Mouse (Mus musculus) lung, postnatal 0 days (tissue): Measurements from ENCODE around the gene Sdsl. TPM values are rescaled to one million over a fixed set of nuclear protein-coding genes. Genes with fewer than 3 reads are reported as not detected.

Experiments used
- ATAC-seq: fragments of 200-750 bp; cut with Nextera tagmentation; 2 replicates; pipeline ENCODE4 v1.8.0; 2017; ENCODE audit warnings: moderate library complexity
- DNase-seq: peaks from one replicate; pipeline ENCODE4 v3.0.0-alpha.2; 2016; ENCODE audit warnings: low spot score
- H3K27ac ChIP-seq: fragments of 300-500 bp; sonication (generic); 2 replicates; pipeline ENCODE4 v1.5.1; 2014; ENCODE audit warnings: antibody characterized with exemption, mild to moderate bottlenecking, low read length, mixed read lengths
- H3K27me3 ChIP-seq: fragments of 300-500 bp; sonication (generic); replicated peaks from 2 replicates; pipeline ENCODE4 v1.6.1; 2014; ENCODE audit warnings: low read length, mixed read lengths; ENCODE audit not compliant: insufficient read depth
- H3K36me3 ChIP-seq: fragments of 300-500 bp; sonication (generic); 2 replicates; pipeline ENCODE4 v1.6.1; 2014; ENCODE audit warnings: low read length, mixed read lengths; ENCODE audit not compliant: insufficient read depth
- H3K4me1 ChIP-seq: fragments of 300-500 bp; sonication (generic); 2 replicates; pipeline ENCODE4 v1.6.1; 2014; ENCODE audit warnings: antibody characterized with exemption, low read depth, low read length, mixed read lengths; ENCODE audit not compliant: insufficient read depth
- H3K4me2 ChIP-seq: fragments of 300-500 bp; sonication (generic); replicated peaks from 2 replicates; pipeline ENCODE4 v1.6.1; 2014; ENCODE audit warnings: low read depth, mild to moderate bottlenecking, low read length, moderate library complexity, mixed read lengths
- H3K4me3 ChIP-seq: fragments of 300-500 bp; sonication (generic); 2 replicates; pipeline ENCODE4 v1.5.1; 2014; ENCODE audit warnings: low read depth, low read length
- H3K9ac ChIP-seq: fragments of 300-500 bp; sonication (generic); replicated peaks from 2 replicates; pipeline ENCODE4 v1.6.1; 2014; ENCODE audit warnings: low read depth, mild to moderate bottlenecking
- H3K9me3 ChIP-seq: fragments of 300-500 bp; sonication (generic); 2 replicates; pipeline ENCODE4 v1.6.1; 2016; ENCODE audit warnings: low read length, mixed read lengths
- CTCF ChIP-seq: IDR thresholded peaks from 2 replicates; pipeline ENCODE4 v1.5.1; 2016; ENCODE audit warnings: antibody characterized with exemption, mild to moderate bottlenecking
- EP300 ChIP-seq: IDR thresholded peaks from 2 replicates; pipeline ENCODE4 v1.6.1; 2016; ENCODE audit warnings: antibody characterized with exemption, mild to moderate bottlenecking, control low read depth
- WGBS: fragments of 180-500 bp; shearing (Covaris S2); extraction: QIAGEN DNeasy Blood & Tissue Kit; methylation state at CpG from one replicate; pipeline ENCODE4 v1.1.7; 2014; 5-methylcytosine and 5-hydroxymethylcytosine counted together
- polyA plus RNA-seq: library from polyadenylated mRNA; unstranded; fragments of >200 nt; fragmentation: Nextera tagmentation; extraction: Ambion mirVana; gene quantifications from 2 replicates; pipeline ENCODE4 v1.2.1, GENCODE M21; 2015

Sdsl gene
- polyA plus RNA-seq, 1 experiment from 2014 or later: 1.7 TPM

DNA sequence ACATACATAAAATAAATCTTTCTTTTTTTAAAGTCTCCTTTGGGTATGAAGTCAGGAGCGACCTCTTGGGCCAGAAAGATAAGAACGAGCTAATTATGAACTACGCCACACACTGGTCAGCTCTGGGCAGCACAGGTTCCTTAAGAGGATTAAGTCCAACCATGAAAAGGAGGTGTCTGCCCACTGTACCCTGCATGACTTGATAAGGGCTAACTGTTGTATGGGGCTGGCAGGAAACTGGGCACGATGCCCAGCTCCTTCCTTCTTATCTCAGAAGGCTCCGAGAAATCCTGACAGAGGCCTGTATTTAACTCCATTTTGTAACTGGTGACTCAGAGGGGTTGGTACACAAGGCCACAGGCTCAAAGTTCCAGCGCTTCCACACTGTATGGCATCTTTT is 6.8 kb downstream of the Sdsl start:
- 50% methylated on average over 6 of the region's 6 CpGs for WGBS
- ATAC-seq (peak; percentile 73), DNase-seq (peak; percentile 48)
- Histone ChIP-seq H3K27ac (no peak overlapping the region), H3K27me3 (no peaks in the 10 kb centered on the region), H3K9ac (no peak overlapping the region), H3K4me1 (no peaks in the 10 kb centered on the region), H3K4me2 (no peak overlapping the region), H3K36me3 (no peaks in the 10 kb centered on the region), H3K9me3 (0 out of 2 replicates have a peak, but pooled peaks cover 2% of the 10 kb centered on the region), H3K4me3 (no peak overlapping the region)
- TF ChIP-seq CTCF: no peak
- no peak for TF ChIP-seq EP300

DNA sequence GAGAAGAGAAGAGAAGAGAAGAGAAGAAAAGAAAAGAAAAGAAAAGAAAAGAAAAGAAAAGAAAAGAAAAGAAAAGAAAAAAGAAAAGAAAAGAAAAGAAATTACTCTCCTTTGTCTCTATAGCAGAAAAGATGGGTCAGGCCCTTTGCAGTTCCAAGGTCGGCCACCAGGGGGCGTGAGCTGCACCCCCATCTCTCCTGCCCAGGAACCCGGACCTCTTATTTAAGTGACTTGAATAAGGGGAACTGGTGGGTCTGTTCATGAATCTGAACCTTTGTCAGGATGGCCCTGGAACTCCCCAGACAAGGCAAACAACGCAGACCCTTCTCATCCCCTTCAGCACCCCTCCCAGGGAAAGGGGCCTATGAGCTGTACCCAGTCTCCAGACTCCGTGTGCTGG is 7.5 kb downstream of the Sdsl start:
- no peak for DNase-seq

DNA sequence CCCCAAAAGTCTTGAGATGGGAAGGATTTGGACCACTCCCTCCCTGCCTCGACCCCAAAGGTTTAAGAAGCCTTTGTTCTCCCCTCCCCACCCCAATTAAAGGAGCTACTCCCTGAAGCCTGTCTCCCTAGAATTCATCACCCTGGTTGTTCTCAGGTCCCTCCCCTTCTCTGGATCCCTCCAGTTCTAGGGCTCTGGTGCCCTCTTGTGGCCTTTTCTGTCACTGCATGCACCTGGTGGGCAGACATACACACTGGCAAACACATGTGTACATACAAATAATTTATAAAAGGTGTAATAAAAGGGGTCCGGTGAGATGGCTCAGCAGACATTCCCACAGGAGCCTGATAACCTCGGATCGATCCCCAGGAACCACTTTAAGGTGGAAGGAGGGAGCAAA is 8.3 kb downstream of the Sdsl start:
- Histone ChIP-seq H3K4me3 (no peak overlapping the region), H3K4me2 (no peak overlapping the region), H3K9me3 (0 out of 2 replicates have a peak, but pooled peaks cover 2% of the 10 kb centered on the region), H3K27ac (no peak overlapping the region), H3K27me3 (no peaks in the 10 kb centered on the region), H3K36me3 (no peaks in the 10 kb centered on the region), H3K9ac (no peak overlapping the region), H3K4me1 (no peaks in the 10 kb centered on the region)
- DNase-seq (no peak), ATAC-seq (no peak)
- WGBS: 81% methylated on average over 4 of the region's 4 CpGs
- no peak for TF ChIP-seq EP300
- TF ChIP-seq CTCF: peak; percentile 35

More for the DNA sequence above, 7.5 kb downstream of the Sdsl start:
- Histone ChIP-seq H3K36me3 (no peaks in the 10 kb centered on the region), H3K4me1 (no peaks in the 10 kb centered on the region), H3K9me3 (0 out of 2 replicates have a peak, but pooled peaks cover 2% of the 10 kb centered on the region), H3K9ac (no peak overlapping the region), H3K4me2 (no peak overlapping the region), H3K27me3 (no peaks in the 10 kb centered on the region), H3K4me3 (no peak overlapping the region), H3K27ac (no peak overlapping the region)
- TF ChIP-seq CTCF: peak; percentile 64
- no peak for TF ChIP-seq EP300
- 36% methylated on average over 5 of the region's 5 CpGs for WGBS
- ATAC-seq: no peak

DNA sequence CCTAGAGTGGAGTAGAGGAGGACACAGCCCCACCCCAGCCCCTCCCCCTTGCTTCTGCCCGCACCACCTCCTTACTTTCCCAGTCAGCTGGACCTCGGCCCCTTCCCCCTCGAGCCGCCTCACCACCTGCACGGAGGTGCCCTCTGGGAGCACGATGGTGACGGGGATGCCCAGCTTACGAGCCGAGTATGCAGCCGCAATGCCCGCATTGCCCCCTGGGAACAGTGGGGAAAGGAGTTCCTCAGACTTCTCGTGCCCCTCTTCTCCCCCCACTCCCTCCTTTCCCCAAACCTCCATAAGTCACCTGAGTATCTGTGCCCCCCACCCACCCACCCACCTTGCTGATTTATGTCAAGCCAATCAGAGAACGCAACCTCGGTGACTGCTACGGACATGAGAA is 10.7 kb downstream of the Sdsl start:
- no peaks in the 10 kb centered on the region for H3K36me3 ChIP-seq
- H3K9ac ChIP-seq: no peak overlapping the region
- ATAC-seq (no peak), DNase-seq (no peak)
- H3K9me3 ChIP-seq: 0 out of 2 replicates have a peak, but pooled peaks cover 2% of the 10 kb centered on the region
- no peak overlapping the region for H3K4me2 ChIP-seq
- H3K4me1 ChIP-seq: no peaks in the 10 kb centered on the region
- TF ChIP-seq EP300 (no peak), CTCF (no peak)
- H3K27me3 ChIP-seq: no peaks in the 10 kb centered on the region
- no peak overlapping the region for H3K27ac ChIP-seq
- no peak overlapping the region for H3K4me3 ChIP-seq
- 62% methylated on average over 15 of the region's 15 CpGs for WGBS

DNA sequence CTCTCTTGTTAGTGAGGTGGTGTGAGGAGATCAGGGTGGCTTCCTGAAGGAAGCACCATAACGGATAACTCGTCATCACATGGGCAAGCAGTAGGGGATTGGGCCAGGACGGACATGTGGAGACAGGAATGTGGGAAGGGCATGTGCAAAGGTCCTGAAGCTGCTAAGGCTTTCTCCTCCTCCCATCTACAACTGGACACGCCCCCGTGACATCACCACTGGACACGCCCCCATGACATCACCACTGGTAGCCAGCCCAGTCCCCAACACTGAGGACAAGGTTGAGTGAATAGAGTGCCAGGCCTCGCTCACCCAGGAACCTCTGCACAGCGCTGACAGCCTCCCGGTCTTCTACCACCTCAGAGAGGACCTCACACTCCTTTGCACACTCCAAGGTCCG is 13.5 kb downstream of the Sdsl start:
- no peak for ATAC-seq

GRCm38 (mm10) chr5:120457628-120458027 is 15.0 kb downstream of the Sdsl start:
- Histone ChIP-seq H3K4me3 (no peak overlapping the region), H3K4me2 (no peak overlapping the region), H3K27me3 (no peaks in the 10 kb centered on the region), H3K27ac (no peak overlapping the region), H3K36me3 (no peaks in the 10 kb centered on the region), H3K9ac (no peak overlapping the region), H3K9me3 (no peaks in the 10 kb centered on the region), H3K4me1 (no peaks in the 10 kb centered on the region)
- DNase-seq (peak; percentile 72), ATAC-seq (no peak)
- TF ChIP-seq CTCF: peak; percentile 77
- TF ChIP-seq EP300: no peak
- 7% methylated on average over 9 of the region's 9 CpGs for WGBS

More for the DNA sequence above, 13.5 kb downstream of the Sdsl start:
- Histone ChIP-seq H3K4me1 (no peaks in the 10 kb centered on the region), H3K4me3 (no peak overlapping the region), H3K27ac (no peak overlapping the region), H3K9me3 (no peaks in the 10 kb centered on the region), H3K36me3 (no peaks in the 10 kb centered on the region), H3K27me3 (no peaks in the 10 kb centered on the region), H3K4me2 (no peak overlapping the region), H3K9ac (no peak overlapping the region)
- no peak for DNase-seq
- TF ChIP-seq CTCF (no peak), EP300 (no peak)
- WGBS: 69% methylated on average over 10 of the region's 10 CpGs
